ENCODE assay signal across 25 mouse cellular contexts in genomic region chr11:121556727-121557126, GRCm38 (mm10). TPM values are rescaled to one million over a fixed set of nuclear protein-coding genes. Genes with fewer than 3 reads are reported as not detected.
DNase-seq lines count a peak whose midpoint lies in the region; ATAC-seq and TF ChIP-seq lines count a peak whose summit lies in the region.
"Had no signal": no experiment of that assay in that cellular context is flagged by ENCODE, and none has a peak within 500 bp of the region (broad histone marks: within the 10 kb centered on the region; RNA-seq: fewer than 3 reads in every experiment).

No protein-coding gene starts in this region.

- ATAC-seq in embryonic facial prominence, embryonic 15.5 days (ENCODE audit: insufficient number of reproducible peaks, low FRiP score, low TSS enrichment, low read depth), result no peak
- ATAC-seq in stomach, embryonic 15.5 days (ENCODE audit: insufficient read depth, low FRiP score, low read depth), result peak; percentile 51; the same call in 1 of the 2 replicates
- peak; percentile 73 for ATAC-seq in stomach, postnatal 0 days (ENCODE audit: low FRiP score, low TSS enrichment)
- ATAC-seq in megakaryocyte, adult 5-6 weeks (ENCODE audit: poor library complexity, severe bottlenecking), result no peak
- ATAC-seq: activated CD4-positive, CD25-positive, alpha-beta regulatory T cell, adult 4 months; CD4-positive, CD25-positive, alpha-beta regulatory T cell, adult 4 months; forebrain, embryonic 13.5 days; forebrain, embryonic 15.5 days; Patski had no signal

- peaks cover 9% of the 10 kb centered on the region for H3K4me1 ChIP-seq in embryonic facial prominence, embryonic 15.5 days
- H3K4me1 ChIP-seq in embryonic facial prominence, embryonic 10.5 days, result no peaks in the 10 kb centered on the region
- no peaks in the 10 kb centered on the region for H3K4me1 ChIP-seq in stomach, embryonic 15.5 days
- H3K4me1 ChIP-seq in stomach, postnatal 0 days (replicated peaks; ENCODE audit: control insufficient read depth, insufficient read depth), result no peaks in the 10 kb centered on the region

- no peaks in the 10 kb centered on the region for H3K9me3 ChIP-seq in embryonic facial prominence, embryonic 15.5 days (replicated peaks)
- no peaks in the 10 kb centered on the region for H3K9me3 ChIP-seq in embryonic facial prominence, embryonic 10.5 days
- no peaks in the 10 kb centered on the region for H3K9me3 ChIP-seq in stomach, embryonic 15.5 days
- H3K9me3 ChIP-seq in stomach, postnatal 0 days (ENCODE audit: control insufficient read depth, low read length), result no peaks in the 10 kb centered on the region
- H3K9me3 ChIP-seq: embryonic facial prominence, embryonic 13.5 days; forebrain, embryonic 13.5 days; forebrain, embryonic 15.5 days; G1E had no signal

- no peaks in the 10 kb centered on the region for H3K36me3 ChIP-seq in embryonic facial prominence, embryonic 15.5 days
- H3K36me3 ChIP-seq in embryonic facial prominence, embryonic 10.5 days (replicated peaks), result peaks cover 16% of the 10 kb centered on the region
- H3K36me3 ChIP-seq in stomach, embryonic 15.5 days, result no peaks in the 10 kb centered on the region
- no peaks in the 10 kb centered on the region for H3K36me3 ChIP-seq in stomach, postnatal 0 days (ENCODE audit: control insufficient read depth, insufficient read depth, low read length)
- H3K36me3 ChIP-seq: forebrain, embryonic 15.5 days had no signal

- no peak overlapping the region for H3K4me2 ChIP-seq in embryonic facial prominence, embryonic 15.5 days (replicated peaks)
- no peak overlapping the region for H3K4me2 ChIP-seq in stomach, embryonic 15.5 days
- no peak overlapping the region for H3K4me2 ChIP-seq in stomach, postnatal 0 days (replicated peaks; ENCODE audit: low read depth)
- H3K4me2 ChIP-seq: embryonic facial prominence, embryonic 13.5 days; forebrain, embryonic 13.5 days; forebrain, embryonic 15.5 days had no signal

- no peak overlapping the region for H3K9ac ChIP-seq in embryonic facial prominence, embryonic 15.5 days
- H3K9ac ChIP-seq in stomach, embryonic 15.5 days, result no peak overlapping the region
- H3K9ac ChIP-seq in stomach, postnatal 0 days (ENCODE audit: low read length), result no peak overlapping the region
- H3K9ac ChIP-seq: embryonic facial prominence, embryonic 13.5 days; forebrain, embryonic 13.5 days; forebrain, embryonic 15.5 days had no signal

- H3K4me3 ChIP-seq in embryonic facial prominence, embryonic 15.5 days (replicated peaks), result no peak overlapping the region
- no peak overlapping the region for H3K4me3 ChIP-seq in embryonic facial prominence, embryonic 10.5 days
- no peak overlapping the region for H3K4me3 ChIP-seq in stomach, embryonic 15.5 days (replicated peaks)
- no peak overlapping the region for H3K4me3 ChIP-seq in stomach, postnatal 0 days (ENCODE audit: low read depth, low read length)
- H3K4me3 ChIP-seq: embryonic facial prominence, embryonic 13.5 days; forebrain, embryonic 13.5 days; forebrain, embryonic 15.5 days had no signal

- TF ChIP-seq EP300 in stomach, postnatal 0 days (optimal IDR thresholded peaks at IDR 0.05), result no peak

- H3K27ac ChIP-seq in embryonic facial prominence, embryonic 15.5 days (replicated peaks), result 0 out of 2 replicates have a peak overlapping the region, but pooled peaks have one; percentile 3
- H3K27ac ChIP-seq in embryonic facial prominence, embryonic 10.5 days (replicated peaks), result no peak overlapping the region
- peak overlapping the region; percentile 21; the same call in 1 of the 2 replicates for H3K27ac ChIP-seq in stomach, embryonic 15.5 days
- peak overlapping the region; percentile 73 for H3K27ac ChIP-seq in stomach, postnatal 0 days (replicated peaks)
- H3K27ac ChIP-seq: embryonic facial prominence, embryonic 13.5 days; forebrain, embryonic 13.5 days; forebrain, embryonic 15.5 days had no signal

- no peak for TF ChIP-seq CTCF in stomach, postnatal 0 days (IDR thresholded peaks at IDR 0.05; ENCODE audit: low read depth)

- 56% methylated on average over 1 of the region's 1 CpGs for WGBS in embryonic facial prominence, embryonic 15.5 days
- 73% methylated on average over 1 of the region's 1 CpGs for WGBS in embryonic facial prominence, embryonic 10.5 days
- 67% methylated on average over 1 of the region's 1 CpGs for WGBS in stomach, embryonic 15.5 days
- 34% methylated on average over 1 of the region's 1 CpGs for WGBS in stomach, postnatal 0 days

- H3K27me3 ChIP-seq in embryonic facial prominence, embryonic 15.5 days, result no peaks in the 10 kb centered on the region
- no peaks in the 10 kb centered on the region for H3K27me3 ChIP-seq in embryonic facial prominence, embryonic 10.5 days (replicated peaks; ENCODE audit: low read depth, poor library complexity, severe bottlenecking)
- no peaks in the 10 kb centered on the region for H3K27me3 ChIP-seq in stomach, embryonic 15.5 days (replicated peaks)
- H3K27me3 ChIP-seq in stomach, postnatal 0 days (ENCODE audit: control insufficient read depth, insufficient read depth, low read length), result no peaks in the 10 kb centered on the region
- H3K27me3 ChIP-seq: CH12.LX; embryonic facial prominence, embryonic 13.5 days; forebrain, embryonic 13.5 days; forebrain, embryonic 15.5 days; Patski had no signal

- no peak for DNase-seq in embryonic facial prominence, embryonic 10.5 days (ENCODE audit: low spot score)
- peak; percentile 50 for DNase-seq in urinary bladder, postnatal 14 days (ENCODE audit: low spot score)
- no peak for DNase-seq in urinary bladder, postnatal 25 days (ENCODE audit: low spot score)
- DNase-seq in stomach, postnatal 0 days (ENCODE audit: low spot score), result peak; percentile 45
- DNase-seq in spleen, postnatal 4 days (ENCODE audit: low spot score in 2 of 2), result no peak
- DNase-seq: adrenal gland, adult 8-10 months; adrenal gland, postnatal 14 days; adrenal gland, postnatal 36 days; B cell, adult 2 months; cerebellum, adult 11-12 months; cerebellum, adult 2 months; cerebellum, adult 9-10 months; cerebellum, postnatal 10 days; cerebellum, postnatal 25 days had no signal

RNA-seq across cellular contexts. Expression of gene Zfp750, which starts 37.6 kb away (rescaled TPM):
- polyA plus RNA-seq in embryonic facial prominence, embryonic 15.5 days (2015; fragmentation: Nextera tagmentation; extraction: Ambion mirVana), result 26.7 and 33.2 TPM in 2 replicates
- 0.73 and 0.91 TPM in 2 replicates for polyA plus RNA-seq in embryonic facial prominence, embryonic 10.5 days (2016; fragmentation: Nextera tagmentation; extraction: Ambion mirVana)
- 7.0 and 10.9 TPM in 2 replicates for polyA plus RNA-seq in stomach, embryonic 15.5 days (2015; fragmentation: Nextera tagmentation; extraction: Ambion mirVana)
- 19.2 and 22.7 TPM in 2 replicates for polyA plus RNA-seq in stomach, postnatal 0 days (2015; fragmentation: Nextera tagmentation; extraction: Ambion mirVana)
- 0.75 and 1.6 TPM in 2 replicates for total RNA-seq in megakaryocyte, adult 5-6 weeks (2015)
- 0.07 and 0.24 TPM in 2 replicates for total RNA-seq in megakaryocyte, adult 5-6 weeks (2017)
- polyA plus RNA-seq: Patski had no signal

Comparison
In these comparisons a context has a peak if more than half of its experiments do, and no peak if none do; other contexts are left out.
1. DNase-seq: peak in urinary bladder, postnatal 14 days (single experiment) and stomach, postnatal 0 days (single experiment); none in embryonic facial prominence, embryonic 10.5 days (single experiment), urinary bladder, postnatal 25 days (single experiment) and spleen, postnatal 4 days (0 of 2).
2. ATAC-seq: peak in stomach, embryonic 15.5 days (single experiment) and stomach, postnatal 0 days (single experiment); none in embryonic facial prominence, embryonic 15.5 days (single experiment) and megakaryocyte, adult 5-6 weeks (single experiment).